Mouse (Mus musculus) stomach, embryonic 14.5 days (tissue): ENCODE measurements around the gene Arhgef2. TPM values are rescaled to one million over a fixed set of nuclear protein-coding genes. Genes with fewer than 3 reads are reported as not detected.

Source experiments
- ATAC-seq: fragments of 200-750 bp; cut with Nextera tagmentation; 2 replicates; pipeline ENCODE4 v1.8.0; 2017; ENCODE audit warnings: low read depth, moderate TSS enrichment; ENCODE audit not compliant: insufficient number of reproducible peaks, insufficient read depth, low FRiP score
- H3K27ac ChIP-seq: fragments of 300-500 bp; sonication (generic); 2 replicates; pipeline ENCODE4 v1.5.1; 2014; ENCODE audit warnings: mild to moderate bottlenecking, low read length, moderate library complexity, mixed read lengths
- H3K27me3 ChIP-seq: fragments of 300-500 bp; sonication (generic); 2 replicates; pipeline ENCODE4 v1.6.1; 2014; ENCODE audit warnings: low read length, control low read depth, mixed read lengths; ENCODE audit not compliant: control insufficient read depth, insufficient read depth
- H3K36me3 ChIP-seq: fragments of 300-500 bp; sonication (generic); 2 replicates; pipeline ENCODE4 v1.6.1; 2014; ENCODE audit warnings: mild to moderate bottlenecking, control low read depth, low read length, moderate library complexity, mixed read lengths; ENCODE audit not compliant: control insufficient read depth, insufficient read depth
- H3K4me1 ChIP-seq: fragments of 300-500 bp; sonication (generic); 2 replicates; pipeline ENCODE4 v1.6.1; 2014; ENCODE audit warnings: low read length, control low read depth, mixed read lengths; ENCODE audit not compliant: control insufficient read depth, insufficient read depth
- H3K4me2 ChIP-seq: fragments of 300-500 bp; sonication (generic); replicated peaks from 2 replicates; pipeline ENCODE4 v1.6.1; 2014; ENCODE audit warnings: low read depth, low read length, control low read depth
- H3K4me3 ChIP-seq: fragments of 300-500 bp; sonication (generic); 2 replicates; pipeline ENCODE4 v1.5.1; 2014; ENCODE audit warnings: low read depth, low read length, control low read depth
- H3K9ac ChIP-seq: fragments of 300-500 bp; sonication (generic); replicated peaks from 2 replicates; pipeline ENCODE4 v1.6.1; 2014; ENCODE audit warnings: low read depth, mild to moderate bottlenecking, control low read depth, low read length, moderate library complexity, mixed read lengths
- H3K9me3 ChIP-seq: fragments of 300-500 bp; sonication (generic); 2 replicates; pipeline ENCODE4 v1.6.1; 2016; ENCODE audit warnings: low read depth, low read length, control low read depth; ENCODE audit not compliant: control insufficient read depth
- WGBS: fragments of 180-500 bp; shearing (Covaris S2); extraction: QIAGEN DNeasy Blood & Tissue Kit; methylation state at CpG from one replicate; pipeline ENCODE4 v1.1.7; 2014; 5-methylcytosine and 5-hydroxymethylcytosine counted together
- polyA plus RNA-seq: library from polyadenylated mRNA; unstranded; fragments of >200 nt; fragmentation: Nextera tagmentation; extraction: Ambion mirVana; gene quantifications from 2 replicates; pipeline ENCODE4 v1.2.1, GENCODE M21; 2014

Arhgef2 gene
- polyA plus RNA-seq, 1 experiment from 2014 or later, result 119 TPM

DNA sequence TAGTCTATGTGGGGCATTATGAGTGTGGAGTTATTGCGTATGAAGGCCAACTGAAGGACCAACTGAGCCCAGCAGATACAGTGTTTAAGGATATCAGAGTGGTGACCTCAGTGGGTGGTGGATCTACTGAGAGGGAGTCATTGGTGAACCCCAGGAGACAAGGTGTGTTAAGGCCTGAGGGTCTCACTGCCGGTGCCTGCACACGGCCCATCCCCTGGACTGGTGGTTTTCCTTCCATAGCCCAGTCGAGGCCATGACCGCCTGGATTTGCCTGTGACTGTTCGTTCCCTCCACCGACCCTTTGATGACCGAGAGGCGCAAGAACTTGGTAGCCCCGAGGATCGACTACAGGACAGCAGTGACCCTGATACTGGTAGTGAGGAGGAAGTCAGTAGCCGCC, 40.2 kb downstream of the Arhgef2 start:
- ATAC-seq, result no peak
- no peaks in the 10 kb centered on the region for H3K27me3 ChIP-seq
- H3K9ac ChIP-seq, result no peak overlapping the region
- H3K36me3 ChIP-seq, result peaks cover 65% of the 10 kb centered on the region
- H3K4me2 ChIP-seq, result no peak overlapping the region
- H3K4me1 ChIP-seq, result no peaks in the 10 kb centered on the region
- no peaks in the 10 kb centered on the region for H3K9me3 ChIP-seq
- no peak overlapping the region for H3K4me3 ChIP-seq
- 90% methylated on average over 12 of the region's 12 CpGs for WGBS
- no peak overlapping the region for H3K27ac ChIP-seq

DNA sequence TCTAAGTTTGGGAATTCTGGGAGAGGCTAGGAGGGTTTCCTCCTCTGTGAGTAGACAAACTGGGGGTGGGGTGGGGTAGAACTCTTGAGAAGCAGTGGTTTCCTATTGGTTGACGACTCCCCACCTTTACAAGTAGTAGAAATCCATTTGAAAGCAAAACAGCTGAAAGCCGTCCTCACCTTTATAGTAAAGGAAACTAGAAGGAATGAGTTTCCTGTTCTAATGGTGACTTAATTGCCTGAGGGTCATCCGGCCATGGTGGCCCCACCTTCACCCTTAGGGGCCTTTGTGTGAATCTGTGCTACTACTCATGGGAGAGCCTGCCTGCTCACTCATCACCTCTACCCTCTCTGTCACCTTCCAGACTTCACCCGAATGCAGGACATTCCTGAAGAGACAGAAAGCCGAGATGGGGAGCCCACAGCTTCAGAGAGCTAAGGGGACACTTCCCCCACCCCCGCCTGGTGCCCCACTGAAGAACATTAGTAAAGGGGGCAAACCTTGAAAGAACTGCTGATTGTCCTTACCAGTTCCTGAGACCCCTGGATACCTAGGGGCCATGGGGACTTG, 40.7 kb downstream of the Arhgef2 start:
- H3K4me1 ChIP-seq, result no peaks in the 10 kb centered on the region
- H3K9ac ChIP-seq, result no peak overlapping the region
- no peaks in the 10 kb centered on the region for H3K27me3 ChIP-seq
- H3K36me3 ChIP-seq, result peaks cover 61% of the 10 kb centered on the region
- ATAC-seq, result no peak
- no peak overlapping the region for H3K27ac ChIP-seq
- no peak overlapping the region for H3K4me3 ChIP-seq
- no peak overlapping the region for H3K4me2 ChIP-seq
- no peaks in the 10 kb centered on the region for H3K9me3 ChIP-seq
- 72% methylated on average over 6 of the region's 6 CpGs for WGBS

DNA sequence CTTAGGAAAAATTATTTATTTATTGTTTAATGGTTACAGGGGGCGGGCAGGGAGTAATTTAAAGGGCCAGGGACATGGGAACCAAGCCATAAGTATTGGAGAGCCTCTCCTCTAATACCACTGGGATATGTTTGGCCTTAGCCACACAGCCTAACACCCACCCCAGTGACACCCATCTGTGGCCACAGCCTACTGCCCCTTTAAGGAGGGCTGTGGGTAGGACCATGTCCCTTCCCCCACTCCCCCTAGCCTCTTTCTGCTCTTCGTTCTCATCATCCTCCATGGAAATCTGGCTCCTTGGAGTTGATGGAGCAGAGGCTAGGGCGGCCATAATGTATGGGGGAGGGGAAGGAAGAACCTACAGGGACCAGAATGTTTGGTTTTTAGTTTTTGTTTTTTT, 41.3 kb downstream of the Arhgef2 start:
- 81% methylated on average over 3 of the region's 3 CpGs for WGBS
- Histone ChIP-seq H3K4me3 (no peak overlapping the region), H3K4me2 (no peak overlapping the region), H3K36me3 (peaks cover 58% of the 10 kb centered on the region), H3K9ac (no peak overlapping the region), H3K27me3 (no peaks in the 10 kb centered on the region), H3K27ac (no peak overlapping the region), H3K9me3 (no peaks in the 10 kb centered on the region), H3K4me1 (no peaks in the 10 kb centered on the region)
- no peak for ATAC-seq

DNA sequence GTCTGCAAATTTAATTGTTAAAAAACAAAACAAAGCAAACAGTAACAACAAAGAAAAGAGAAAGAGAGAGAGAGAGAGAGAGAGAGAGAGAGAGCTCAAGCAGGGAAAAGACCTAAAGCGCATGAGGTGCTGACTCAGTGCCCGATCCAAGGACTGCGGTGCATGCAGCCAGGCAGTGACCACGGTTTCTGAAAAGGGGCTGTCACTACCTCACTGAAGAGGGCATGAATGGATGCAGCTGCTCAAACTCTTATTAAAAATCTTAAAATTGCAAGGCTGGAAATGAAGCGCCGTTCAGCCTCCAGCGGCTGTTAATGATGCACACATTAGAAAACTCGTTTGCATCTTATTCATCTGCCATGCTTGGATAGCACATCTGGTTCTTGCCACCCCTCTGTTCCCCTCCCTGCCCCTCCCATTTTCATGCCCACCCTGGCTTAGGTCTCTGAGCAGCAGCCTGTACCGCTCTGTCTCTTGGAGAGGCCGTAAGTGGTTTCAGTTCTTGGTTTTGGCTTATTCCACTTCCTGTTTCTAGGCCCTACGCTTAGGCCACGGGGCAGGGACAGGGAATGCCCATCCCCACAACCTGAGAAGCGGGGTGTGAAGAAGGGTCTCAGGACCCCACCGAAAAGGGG, 42.1 kb downstream of the Arhgef2 start:
- no peak for ATAC-seq
- H3K4me2 ChIP-seq, result no peak overlapping the region
- 89% methylated on average over 14 of the region's 14 CpGs for WGBS
- H3K9me3 ChIP-seq, result no peaks in the 10 kb centered on the region
- H3K27ac ChIP-seq, result no peak overlapping the region
- H3K4me3 ChIP-seq, result no peak overlapping the region
- no peaks in the 10 kb centered on the region for H3K27me3 ChIP-seq
- no peaks in the 10 kb centered on the region for H3K4me1 ChIP-seq
- H3K36me3 ChIP-seq, result peaks cover 50% of the 10 kb centered on the region
- no peak overlapping the region for H3K9ac ChIP-seq

DNA sequence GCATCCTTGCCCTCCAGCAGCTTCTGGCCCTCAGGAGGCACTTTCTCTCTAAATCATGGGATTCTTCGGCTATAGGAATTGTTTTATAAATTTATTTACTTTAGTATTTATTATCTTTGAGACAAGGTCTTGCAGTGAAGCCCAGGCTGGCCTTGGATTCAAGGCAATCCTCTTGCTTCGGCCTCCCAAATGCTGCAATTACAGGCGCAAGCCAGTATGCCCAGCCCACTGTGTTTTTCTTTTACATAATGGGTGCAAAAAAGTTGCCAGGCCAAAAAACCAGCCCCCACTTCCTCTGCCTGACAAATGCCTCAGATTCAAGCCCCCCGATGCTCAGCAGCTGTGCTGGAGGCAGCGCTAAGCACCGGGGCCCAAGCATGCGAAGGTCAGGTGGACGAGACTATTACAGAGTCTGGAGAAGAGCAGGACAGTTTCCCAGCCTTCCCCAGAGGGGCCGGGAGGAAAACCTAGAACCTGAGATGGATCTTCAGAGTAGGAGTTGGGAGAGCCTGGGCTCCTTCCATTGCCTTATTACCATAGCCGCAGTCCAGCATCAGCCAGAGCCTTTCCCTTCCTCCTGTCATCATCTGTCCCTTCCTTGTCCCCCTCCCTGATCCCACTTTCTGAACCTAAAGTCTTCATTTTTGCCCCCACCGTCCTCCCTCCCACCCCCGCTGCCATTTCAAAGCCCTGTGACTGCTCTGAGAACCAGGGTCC, 42.8 kb downstream of the Arhgef2 start:
- H3K9ac ChIP-seq, result no peak overlapping the region
- no peaks in the 10 kb centered on the region for H3K27me3 ChIP-seq
- no peaks in the 10 kb centered on the region for H3K9me3 ChIP-seq
- ATAC-seq, result no peak
- peaks cover 42% of the 10 kb centered on the region for H3K36me3 ChIP-seq
- no peaks in the 10 kb centered on the region for H3K4me1 ChIP-seq
- H3K4me2 ChIP-seq, result no peak overlapping the region
- WGBS, result 84% methylated on average over 12 of the region's 12 CpGs
- no peak overlapping the region for H3K4me3 ChIP-seq
- no peak overlapping the region for H3K27ac ChIP-seq

DNA sequence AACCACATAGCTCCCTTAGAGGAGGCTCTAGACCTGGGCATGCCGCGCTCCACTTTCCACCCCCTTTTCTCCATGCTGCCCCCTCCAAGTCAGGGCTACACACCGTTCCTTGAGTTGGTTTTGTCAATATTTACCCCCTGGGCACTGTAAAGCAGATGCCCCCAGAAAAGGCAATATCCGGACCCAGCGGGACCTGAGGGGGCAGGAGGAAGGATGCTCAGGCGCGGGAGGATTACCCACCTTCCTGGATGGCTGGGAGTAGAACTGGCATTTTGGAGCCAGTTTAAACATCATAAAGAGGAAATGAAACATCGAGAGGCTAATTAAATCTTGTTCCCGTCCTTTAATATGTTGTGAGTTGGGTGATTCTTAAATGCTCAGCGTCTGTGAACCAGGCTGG, 43.4 kb downstream of the Arhgef2 start:
- H3K9ac ChIP-seq, result no peak overlapping the region

DNA sequence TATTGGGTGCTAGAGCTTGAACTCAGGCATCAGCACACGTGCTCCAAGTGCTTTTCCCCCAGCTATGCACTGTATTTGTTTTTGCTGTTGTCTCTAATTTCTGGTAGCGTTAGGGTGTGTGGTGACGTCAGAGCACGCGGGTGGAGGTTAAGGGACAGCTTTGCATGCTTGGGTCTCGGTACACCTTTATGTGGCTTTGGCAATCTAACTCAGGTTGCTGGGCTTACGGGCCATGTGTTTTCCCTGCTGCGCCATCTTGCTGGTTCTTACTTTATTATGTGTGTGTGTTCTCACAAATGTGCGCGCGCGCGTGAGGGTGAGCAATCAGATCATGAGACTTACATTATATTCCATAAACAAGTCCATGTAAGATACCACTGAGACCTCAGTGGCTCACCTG, 44.2 kb downstream of the Arhgef2 start:
- no peaks in the 10 kb centered on the region for H3K4me1 ChIP-seq
- H3K27me3 ChIP-seq, result no peaks in the 10 kb centered on the region
- H3K27ac ChIP-seq, result no peak overlapping the region
- no peak for ATAC-seq
- no peak overlapping the region for H3K4me3 ChIP-seq
- H3K36me3 ChIP-seq, result peaks cover 29% of the 10 kb centered on the region
- H3K9ac ChIP-seq, result no peak overlapping the region
- 94% methylated on average over 13 of the region's 13 CpGs for WGBS
- H3K9me3 ChIP-seq, result no peaks in the 10 kb centered on the region
- no peak overlapping the region for H3K4me2 ChIP-seq

More for the DNA sequence above, 43.4 kb downstream of the Arhgef2 start:
- Histone ChIP-seq H3K4me2 (no peak overlapping the region), H3K4me3 (no peak overlapping the region), H3K9me3 (no peaks in the 10 kb centered on the region), H3K27ac (no peak overlapping the region), H3K4me1 (no peaks in the 10 kb centered on the region), H3K36me3 (peaks cover 37% of the 10 kb centered on the region), H3K27me3 (no peaks in the 10 kb centered on the region)
- ATAC-seq, result no peak
- 81% methylated on average over 10 of the region's 10 CpGs for WGBS

DNA sequence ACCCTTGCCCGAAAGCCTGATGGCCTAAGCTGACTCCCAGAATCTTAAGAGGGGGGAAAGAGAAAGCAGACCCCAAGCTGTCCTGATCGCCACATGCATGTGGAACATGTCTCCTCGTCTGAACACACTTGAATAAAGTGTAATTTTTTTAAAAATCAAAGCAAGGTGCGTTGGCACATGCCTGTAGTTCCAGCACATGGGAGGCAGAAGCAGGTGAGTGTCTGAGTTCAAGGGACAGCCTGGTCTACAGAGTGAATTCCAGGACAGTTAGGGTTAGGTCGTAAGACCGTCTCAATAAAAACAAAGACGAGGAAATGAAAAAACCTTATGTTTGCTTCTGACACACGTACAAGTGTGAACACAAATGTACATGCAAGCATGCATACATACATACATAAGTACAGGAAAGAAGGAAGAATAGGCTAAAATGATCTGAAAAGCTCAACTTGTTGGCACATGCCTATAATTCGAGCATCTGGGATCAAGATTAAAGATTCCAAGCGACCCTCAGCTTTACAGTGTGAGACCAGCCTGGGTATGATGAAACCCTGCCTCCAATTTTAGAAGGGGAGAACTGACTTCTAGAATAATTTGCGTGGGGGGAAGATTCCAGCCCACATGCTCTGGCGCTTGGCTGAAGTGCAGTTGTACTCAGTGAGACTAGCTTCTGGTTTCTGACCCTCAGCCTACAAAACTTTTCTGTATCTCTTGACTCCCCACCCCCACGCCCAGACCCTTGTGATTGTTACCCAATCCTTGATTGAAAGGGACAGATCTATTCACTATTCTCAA, 45.1 kb downstream of the Arhgef2 start:
- 71% methylated on average over 13 of the region's 13 CpGs for WGBS

More for the DNA sequence above, 45.1 kb downstream of the Arhgef2 start:
- H3K4me2 ChIP-seq, result no peak overlapping the region
- no peaks in the 10 kb centered on the region for H3K4me1 ChIP-seq
- H3K27me3 ChIP-seq, result no peaks in the 10 kb centered on the region
- no peak overlapping the region for H3K9ac ChIP-seq
- no peaks in the 10 kb centered on the region for H3K9me3 ChIP-seq
- no peak overlapping the region for H3K27ac ChIP-seq
- H3K36me3 ChIP-seq, result peaks cover 20% of the 10 kb centered on the region
- no peak overlapping the region for H3K4me3 ChIP-seq
- no peak for ATAC-seq
